Mouse (Mus musculus) liver, embryonic 12.5 days (tissue): ENCODE results near the gene Ogfr. TPM values are rescaled to one million over a fixed set of nuclear protein-coding genes. Genes with fewer than 3 reads are reported as not detected.

Source experiments
- ATAC-seq: fragments of 200-750 bp; cut with Nextera tagmentation; 2 replicates; pipeline ENCODE4 v1.8.0; 2017; ENCODE audit warnings: moderate number of reproducible peaks, mild to moderate bottlenecking, moderate library complexity
- H3K27ac ChIP-seq: fragments of 300-500 bp; sonication (generic); 2 replicates; pipeline ENCODE4 v1.5.1; 2016; ENCODE audit warnings: mild to moderate bottlenecking
- H3K27me3 ChIP-seq: fragments of 300-500 bp; sonication (generic); replicated peaks from 2 replicates; pipeline ENCODE4 v1.6.1; 2016; ENCODE audit warnings: mild to moderate bottlenecking, moderate library complexity
- H3K36me3 ChIP-seq: fragments of 300-500 bp; sonication (generic); 2 replicates; pipeline ENCODE4 v1.6.1; 2016; ENCODE audit warnings: mild to moderate bottlenecking, moderate library complexity
- H3K4me1 ChIP-seq: fragments of 300-500 bp; sonication (generic); 2 replicates; pipeline ENCODE4 v1.6.1; 2016
- H3K4me2 ChIP-seq: fragments of 300-500 bp; sonication (generic); 2 replicates; pipeline ENCODE4 v1.6.1; 2016; ENCODE audit warnings: mild to moderate bottlenecking, moderate library complexity
- H3K4me3 ChIP-seq: fragments of 300-500 bp; sonication (generic); 2 replicates; pipeline ENCODE4 v1.5.1; 2016; ENCODE audit warnings: mild to moderate bottlenecking, moderate library complexity
- H3K9ac ChIP-seq: fragments of 300-500 bp; sonication (generic); 2 replicates; pipeline ENCODE4 v1.6.1; 2016; ENCODE audit warnings: mild to moderate bottlenecking, moderate library complexity
- H3K9me3 ChIP-seq: fragments of 300-500 bp; sonication (generic); replicated peaks from 2 replicates; pipeline ENCODE4 v1.6.1; 2016; ENCODE audit warnings: mild to moderate bottlenecking, moderate library complexity
- WGBS: fragments of 180-500 bp; shearing (Covaris S2); methylation state at CpG from one replicate; pipeline ENCODE4 v1.1.7; 2016; ENCODE audit not compliant: insufficient replicate concordance; 5-methylcytosine and 5-hydroxymethylcytosine counted together
- polyA plus RNA-seq: library from polyadenylated mRNA; unstranded; fragments of >200 nt; fragmentation: Nextera tagmentation; extraction: Ambion mirVana; gene quantifications from 2 replicates; pipeline ENCODE4 v1.2.1, GENCODE M21; 2016

The Ogfr gene
- polyA plus RNA-seq: 31.6 and 32.5 TPM in 2 replicates

DNA sequence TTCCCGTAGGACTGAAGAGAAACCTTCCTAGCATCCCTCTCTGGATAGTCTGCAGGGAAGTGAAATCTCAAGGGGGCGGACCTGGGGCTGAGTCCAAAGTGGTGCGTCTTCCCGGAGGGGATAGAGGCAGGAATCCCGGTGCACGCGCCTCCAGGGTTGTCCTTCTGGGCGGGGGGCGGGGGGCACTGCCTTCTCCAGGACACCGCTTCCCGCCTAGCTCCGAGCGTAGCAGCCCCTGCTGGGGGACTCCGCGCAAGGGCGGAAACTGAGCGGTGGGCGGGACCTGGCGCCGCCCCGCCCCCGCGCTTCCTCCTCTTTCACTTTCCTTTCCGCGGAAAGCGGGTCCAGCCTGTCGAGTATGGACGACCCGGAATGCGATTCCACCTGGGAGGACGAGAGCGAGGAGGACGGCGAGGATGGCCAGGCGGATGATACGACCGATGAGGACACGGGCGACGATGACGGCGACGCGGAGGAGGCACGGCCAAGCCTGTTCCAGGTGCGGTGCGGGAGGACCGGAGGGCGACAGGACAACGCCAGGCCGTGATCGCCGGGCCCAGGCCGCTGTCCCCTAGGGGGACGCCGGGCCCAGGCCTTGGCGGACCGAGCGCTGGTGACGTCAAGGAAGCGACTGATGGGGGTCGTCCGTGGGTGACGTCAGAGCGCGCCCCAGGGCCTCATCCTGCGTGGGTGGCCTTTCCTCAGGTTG, at the start of gene Ogfr:
Gene Ogfr (plus strand): TSS at position 123 of the 709 bp plus-strand sequence.
- peaks cover 20% of the 10 kb centered on the region for H3K4me1 ChIP-seq
- ATAC-seq: peak; percentile 88
- H3K36me3 ChIP-seq: peaks cover 65% of the 10 kb centered on the region
- under 1% methylated on average over 67 of the region's 67 CpGs for WGBS
- H3K9ac ChIP-seq: peak within 1 kb of the TSS; percentile 94
- peak within 1 kb of the TSS; percentile 85 for H3K27ac ChIP-seq
- no peaks in the 10 kb centered on the region for H3K27me3 ChIP-seq
- peak within 1 kb of the TSS; percentile 97 for H3K4me3 ChIP-seq
- peak within 1 kb of the TSS; percentile 89 for H3K4me2 ChIP-seq
- no peaks in the 10 kb centered on the region for H3K9me3 ChIP-seq

DNA sequence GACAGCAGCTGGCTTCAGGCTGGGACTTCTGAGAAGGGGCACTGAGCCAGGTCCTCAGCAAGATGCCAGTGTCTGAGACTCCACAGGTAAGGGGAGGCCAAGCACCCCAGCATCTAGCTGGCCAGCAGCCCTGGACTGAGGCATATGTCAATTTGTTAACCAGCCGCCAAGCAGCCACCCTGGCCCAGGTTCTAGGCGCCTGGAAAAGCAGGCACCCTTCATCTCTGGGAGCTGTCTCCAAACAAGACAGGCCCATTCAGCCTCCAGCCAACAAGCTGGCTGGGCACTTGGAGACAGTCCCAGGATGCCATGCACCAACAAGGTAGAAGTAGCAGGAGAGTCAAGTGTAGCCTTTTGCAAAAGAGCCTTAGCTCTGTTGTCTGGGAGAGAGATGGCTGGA, 45.4 kb upstream of the Ogfr start:
- WGBS: 58% methylated on average over 2 of the region's 2 CpGs
- no peaks in the 10 kb centered on the region for H3K36me3 ChIP-seq
- no peak overlapping the region for H3K4me3 ChIP-seq
- H3K4me2 ChIP-seq: no peak overlapping the region
- no peaks in the 10 kb centered on the region for H3K9me3 ChIP-seq
- no peak overlapping the region for H3K27ac ChIP-seq
- H3K27me3 ChIP-seq: 0 out of 2 replicates have a peak, but pooled peaks cover 3% of the 10 kb centered on the region
- no peaks in the 10 kb centered on the region for H3K4me1 ChIP-seq
- 0 out of 2 replicates have a peak, but pooled peaks have one; percentile 8 for ATAC-seq
- H3K9ac ChIP-seq: no peak overlapping the region

DNA sequence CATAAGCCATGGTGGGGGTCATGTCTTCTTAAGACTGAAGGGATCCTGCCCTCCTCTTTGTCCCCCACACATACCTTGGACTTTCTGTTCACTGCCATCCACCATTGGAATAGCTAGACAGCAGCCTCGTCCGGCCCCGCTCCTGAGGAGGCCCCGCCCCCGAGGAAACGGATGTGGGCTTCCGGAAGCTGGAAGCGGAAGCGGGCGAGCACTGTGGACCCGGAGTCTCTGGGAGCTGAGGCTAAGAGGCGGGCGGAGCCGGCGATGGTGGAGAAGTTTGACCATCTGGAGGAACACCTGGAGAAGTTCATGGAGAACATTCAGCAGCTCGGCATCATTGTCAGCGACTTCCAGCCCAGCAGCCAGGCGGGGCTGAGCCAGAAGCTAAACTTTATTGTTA, 44.0 kb upstream of the Ogfr start:
- Histone ChIP-seq H3K9ac (no peak overlapping the region), H3K4me3 (no peak overlapping the region), H3K36me3 (no peaks in the 10 kb centered on the region), H3K9me3 (no peaks in the 10 kb centered on the region), H3K4me1 (no peaks in the 10 kb centered on the region), H3K27me3 (peaks cover 3% of the 10 kb centered on the region; the same call in 1 of the 2 replicates), H3K27ac (no peak overlapping the region), H3K4me2 (0 out of 2 replicates have a peak overlapping the region, but pooled peaks have one; percentile 24)
- no peak for ATAC-seq
- WGBS: 38% methylated on average over 18 of the region's 18 CpGs

DNA sequence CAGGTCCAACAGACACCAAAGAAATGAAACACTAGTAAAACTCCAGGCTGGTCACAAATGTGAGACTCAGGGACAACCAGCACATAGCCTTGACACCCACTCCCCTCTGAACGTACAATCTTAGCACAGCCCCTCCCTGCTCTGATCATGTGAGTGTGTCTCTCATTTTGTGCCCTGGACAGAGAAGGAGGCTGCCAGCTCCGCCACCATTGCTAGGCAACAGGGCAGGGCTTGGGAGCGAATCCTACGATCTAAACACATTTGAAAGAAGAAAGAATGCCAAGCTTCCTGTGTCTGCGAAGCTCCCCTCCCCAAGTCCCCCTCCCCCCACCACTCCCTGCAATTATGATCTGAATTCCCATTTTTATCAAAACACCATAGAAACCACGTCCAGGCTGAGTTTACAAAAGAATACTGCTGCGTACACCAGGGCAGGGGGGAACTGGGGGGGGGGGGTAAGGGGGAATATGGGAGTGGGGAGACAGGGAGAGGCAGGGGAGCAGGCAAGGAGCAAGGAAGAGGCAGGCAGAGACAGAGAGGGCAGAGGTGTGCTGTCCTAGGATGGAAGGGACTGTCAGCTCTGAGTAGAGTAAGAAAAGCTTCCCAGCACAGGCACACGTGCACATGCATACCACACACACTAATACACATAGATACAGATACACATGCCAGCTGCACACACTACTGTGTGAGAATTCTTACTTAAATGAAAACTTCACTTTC, 41.5 kb upstream of the Ogfr start:
- H3K9me3 ChIP-seq: no peaks in the 10 kb centered on the region
- WGBS: 29% methylated on average over 8 of the region's 8 CpGs
- no peaks in the 10 kb centered on the region for H3K36me3 ChIP-seq
- no peak overlapping the region for H3K4me3 ChIP-seq
- no peak overlapping the region for H3K9ac ChIP-seq
- no peak for ATAC-seq
- no peak overlapping the region for H3K4me2 ChIP-seq
- no peaks in the 10 kb centered on the region for H3K4me1 ChIP-seq
- H3K27me3 ChIP-seq: peaks cover 3% of the 10 kb centered on the region; the same call in 1 of the 2 replicates
- no peak overlapping the region for H3K27ac ChIP-seq

DNA sequence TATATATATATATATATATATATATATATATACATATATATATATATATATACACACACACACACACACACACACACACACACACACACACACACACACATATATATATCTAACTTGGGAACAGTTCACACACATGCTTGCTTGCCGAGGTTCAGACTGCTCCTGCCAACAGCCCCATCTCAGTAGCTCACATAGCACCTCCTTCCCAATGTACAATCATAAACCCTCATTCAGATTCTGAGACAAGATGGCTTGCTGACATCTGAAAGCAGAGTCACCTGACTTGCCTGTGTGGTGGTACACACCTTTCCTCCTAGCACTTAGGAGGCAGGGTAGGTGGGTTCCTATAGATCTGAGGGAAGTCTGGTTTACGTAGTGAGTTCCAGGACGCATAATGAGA, 36.7 kb upstream of the Ogfr start:
- H3K27me3 ChIP-seq: peaks cover 3% of the 10 kb centered on the region; the same call in 1 of the 2 replicates
- H3K4me3 ChIP-seq: no peak overlapping the region
- no peak overlapping the region for H3K4me2 ChIP-seq
- ATAC-seq: no peak
- no peak overlapping the region for H3K9ac ChIP-seq
- 76% methylated on average over 3 of the region's 3 CpGs for WGBS
- H3K4me1 ChIP-seq: no peaks in the 10 kb centered on the region
- no peaks in the 10 kb centered on the region for H3K9me3 ChIP-seq
- H3K36me3 ChIP-seq: no peaks in the 10 kb centered on the region
- H3K27ac ChIP-seq: no peak overlapping the region

DNA sequence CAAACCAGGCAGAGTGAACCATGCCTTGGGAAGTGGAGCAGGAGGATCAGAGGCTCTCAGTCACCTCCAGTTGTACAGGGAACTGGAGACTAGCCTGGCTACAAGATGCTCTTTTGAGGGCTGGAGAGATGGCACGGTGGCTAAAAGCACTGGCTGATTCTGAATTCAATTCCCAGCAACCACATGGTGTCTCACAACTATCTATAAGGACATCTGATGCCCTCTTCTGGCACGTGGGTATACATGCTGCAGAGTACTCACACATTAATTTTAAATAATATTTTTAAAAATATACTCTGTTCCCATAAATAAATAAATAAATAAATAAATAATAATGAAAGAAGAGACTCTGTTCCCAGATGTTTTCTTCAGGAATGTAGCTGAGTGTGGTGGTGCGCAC, 33.8 kb upstream of the Ogfr start:
- no peaks in the 10 kb centered on the region for H3K9me3 ChIP-seq
- no peaks in the 10 kb centered on the region for H3K4me1 ChIP-seq
- H3K27me3 ChIP-seq: no peaks in the 10 kb centered on the region; the same call in 1 of the 2 replicates
- no peak overlapping the region for H3K4me2 ChIP-seq
- H3K36me3 ChIP-seq: no peaks in the 10 kb centered on the region
- ATAC-seq: no peak
- H3K9ac ChIP-seq: no peak overlapping the region
- 50% methylated on average over 3 of the region's 3 CpGs for WGBS
- H3K4me3 ChIP-seq: no peak overlapping the region
- H3K27ac ChIP-seq: no peak overlapping the region

DNA sequence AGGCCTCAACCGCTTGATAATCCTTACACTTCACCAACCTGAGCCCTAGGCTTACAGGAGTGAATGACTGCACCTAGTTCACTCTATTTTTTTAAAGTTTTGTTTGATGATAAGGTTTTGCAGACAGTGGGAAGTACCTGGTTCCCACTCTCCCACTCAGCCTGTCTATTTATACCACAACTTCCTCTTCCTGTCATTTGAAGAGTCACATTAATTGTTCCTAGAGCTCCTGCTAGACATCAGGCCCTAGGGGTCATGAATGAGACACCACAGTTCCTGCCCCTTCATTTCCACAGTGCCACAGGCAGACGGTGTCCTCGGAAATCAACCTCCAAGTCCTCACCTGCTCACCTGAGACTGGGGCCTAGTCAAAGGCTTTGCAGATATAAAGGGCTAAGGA, 32.6 kb upstream of the Ogfr start:
- WGBS: 25% methylated on average over 3 of the region's 3 CpGs
- no peak overlapping the region for H3K4me2 ChIP-seq
- no peak overlapping the region for H3K4me3 ChIP-seq
- no peak for ATAC-seq
- no peaks in the 10 kb centered on the region for H3K9me3 ChIP-seq
- no peaks in the 10 kb centered on the region for H3K36me3 ChIP-seq
- no peak overlapping the region for H3K27ac ChIP-seq
- no peaks in the 10 kb centered on the region for H3K27me3 ChIP-seq
- H3K4me1 ChIP-seq: no peaks in the 10 kb centered on the region
- H3K9ac ChIP-seq: no peak overlapping the region

DNA sequence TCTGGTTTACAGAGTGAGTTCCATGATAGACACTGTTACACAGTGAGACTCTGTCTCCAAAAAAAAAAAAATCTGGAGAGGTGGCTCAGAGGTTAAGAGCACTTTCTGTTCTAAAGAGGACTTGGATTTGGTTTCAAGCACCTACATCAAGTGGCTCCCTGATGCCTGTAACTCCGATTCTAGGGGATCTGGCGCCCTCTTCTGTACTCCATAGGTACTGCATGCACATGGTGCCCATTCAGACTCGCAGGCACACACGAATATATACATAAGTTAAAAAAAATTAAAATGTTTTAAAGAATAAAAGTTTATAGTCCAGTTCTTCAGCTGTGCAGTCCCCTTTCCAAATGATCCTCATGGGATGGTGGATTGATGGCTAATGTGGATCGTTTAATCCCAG, 28.8 kb upstream of the Ogfr start:
- H3K36me3 ChIP-seq: no peaks in the 10 kb centered on the region
- WGBS: 35% methylated on average over 5 of the region's 5 CpGs
- no peak for ATAC-seq
- H3K27me3 ChIP-seq: no peaks in the 10 kb centered on the region
- H3K4me2 ChIP-seq: no peak overlapping the region
- no peak overlapping the region for H3K4me3 ChIP-seq
- no peaks in the 10 kb centered on the region for H3K4me1 ChIP-seq
- no peaks in the 10 kb centered on the region for H3K9me3 ChIP-seq
- no peak overlapping the region for H3K27ac ChIP-seq
- H3K9ac ChIP-seq: no peak overlapping the region

DNA sequence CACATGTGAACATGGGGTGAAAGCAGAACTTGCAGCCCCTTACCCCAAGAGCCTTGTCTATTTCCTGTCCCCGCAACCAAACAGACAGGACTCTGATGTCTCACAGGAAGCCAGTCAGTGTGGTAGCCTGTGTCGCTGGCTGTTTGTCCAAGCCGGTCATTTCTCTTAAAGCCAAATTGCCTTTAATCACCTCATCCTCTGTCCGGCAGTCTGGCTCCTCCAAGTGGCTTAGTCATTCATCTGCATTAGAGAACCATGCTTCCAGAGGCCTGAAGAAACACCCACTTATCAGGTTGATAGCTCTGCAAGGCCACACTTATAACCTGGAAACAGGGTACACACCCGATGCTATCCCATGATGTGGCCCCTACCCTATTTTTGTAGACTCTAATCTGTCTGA, 26.9 kb upstream of the Ogfr start:
- no peaks in the 10 kb centered on the region; the same call in 1 of the 2 replicates for H3K27me3 ChIP-seq
- no peaks in the 10 kb centered on the region for H3K4me1 ChIP-seq
- H3K9me3 ChIP-seq: no peaks in the 10 kb centered on the region
- ATAC-seq: no peak
- no peaks in the 10 kb centered on the region for H3K36me3 ChIP-seq
- WGBS: 35% methylated on average over 5 of the region's 5 CpGs
- H3K9ac ChIP-seq: no peak overlapping the region
- H3K4me3 ChIP-seq: no peak overlapping the region
- no peak overlapping the region for H3K27ac ChIP-seq
- no peak overlapping the region for H3K4me2 ChIP-seq

DNA sequence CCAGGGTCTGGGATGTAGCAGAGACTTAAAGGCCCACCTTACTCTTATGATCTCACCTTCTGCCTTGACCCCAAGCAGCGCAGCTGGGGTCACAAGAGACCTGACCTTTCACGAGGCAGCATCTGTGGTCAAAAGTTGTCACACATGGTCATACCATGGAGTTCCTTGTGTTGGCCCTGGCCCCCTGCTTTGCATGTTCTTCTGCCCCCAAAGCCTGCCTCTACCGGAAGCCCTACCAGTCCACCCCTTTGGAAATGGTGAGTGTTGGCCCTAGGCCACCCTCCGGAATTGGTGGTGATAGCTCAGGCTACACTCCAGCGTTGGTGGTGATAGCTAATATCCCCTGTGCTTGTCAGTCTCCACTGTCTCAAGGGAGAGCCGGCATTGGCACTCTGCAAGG, 25.7 kb upstream of the Ogfr start:
- Histone ChIP-seq H3K9me3 (no peaks in the 10 kb centered on the region), H3K4me3 (no peak overlapping the region), H3K4me2 (no peak overlapping the region), H3K9ac (no peak overlapping the region), H3K36me3 (no peaks in the 10 kb centered on the region), H3K27me3 (no peaks in the 10 kb centered on the region; the same call in 1 of the 2 replicates), H3K27ac (no peak overlapping the region), H3K4me1 (no peaks in the 10 kb centered on the region)
- 44% methylated on average over 6 of the region's 6 CpGs for WGBS
- no peak for ATAC-seq

DNA sequence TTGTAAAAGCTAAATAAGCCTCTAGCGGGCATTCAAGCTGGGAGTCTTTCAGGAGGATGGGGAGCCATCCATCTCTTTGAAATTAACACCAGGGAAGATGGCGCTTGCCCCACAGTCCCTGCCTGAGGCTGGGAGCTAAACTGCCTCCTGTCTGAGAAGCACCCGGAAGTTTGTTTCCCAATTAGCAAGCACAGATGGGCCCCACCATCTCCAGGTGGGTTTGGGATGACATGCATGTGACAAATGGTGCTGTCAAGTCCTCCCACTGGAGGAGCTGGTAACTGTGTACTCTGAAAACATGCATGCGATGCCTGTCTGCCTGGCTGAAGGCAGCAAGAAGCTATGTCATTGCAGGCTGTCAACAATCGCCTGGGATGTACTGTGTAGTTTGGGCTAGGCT, 25.2 kb upstream of the Ogfr start:
- no peaks in the 10 kb centered on the region for H3K36me3 ChIP-seq
- WGBS: 45% methylated on average over 5 of the region's 5 CpGs
- H3K4me2 ChIP-seq: no peak overlapping the region
- H3K9ac ChIP-seq: no peak overlapping the region
- H3K9me3 ChIP-seq: no peaks in the 10 kb centered on the region
- no peaks in the 10 kb centered on the region for H3K4me1 ChIP-seq
- no peak overlapping the region for H3K27ac ChIP-seq
- ATAC-seq: no peak
- H3K4me3 ChIP-seq: no peak overlapping the region
- H3K27me3 ChIP-seq: no peaks in the 10 kb centered on the region; the same call in 1 of the 2 replicates

DNA sequence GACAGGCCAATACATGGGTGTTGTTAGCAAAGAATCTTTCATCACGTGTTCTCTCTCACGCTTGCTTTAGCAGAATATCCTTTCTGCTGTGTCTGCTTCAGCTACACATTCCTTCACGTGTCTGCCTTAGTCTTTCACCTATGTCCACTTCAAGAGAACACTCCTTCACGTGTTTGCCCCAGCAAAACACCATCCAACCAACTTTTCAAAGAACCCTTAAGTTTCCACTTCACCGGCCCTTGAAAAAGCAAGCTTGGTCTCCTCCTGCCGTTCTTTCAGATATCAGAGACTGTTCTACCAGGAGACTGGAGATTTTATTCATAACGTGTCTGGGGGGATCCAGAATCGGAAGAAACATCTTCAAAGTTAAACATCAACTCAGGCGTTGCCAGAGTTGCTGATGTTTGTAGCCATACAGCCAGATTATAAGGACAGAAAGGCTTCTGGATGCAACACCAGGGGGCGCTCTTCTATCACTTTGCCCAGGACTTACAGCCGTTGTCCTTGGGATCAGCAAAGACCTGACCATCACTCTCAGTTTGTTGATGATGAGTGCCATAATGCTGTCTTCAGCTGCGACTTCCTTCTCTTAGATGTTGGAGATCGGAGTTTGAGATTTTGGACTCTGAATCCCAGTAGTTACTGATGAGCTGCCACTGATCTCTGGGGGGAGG, 22.7 kb upstream of the Ogfr start:
- Histone ChIP-seq H3K27me3 (peaks cover 4% of the 10 kb centered on the region; the same call in 1 of the 2 replicates), H3K27ac (no peak overlapping the region)

More for the DNA sequence above, 22.7 kb upstream of the Ogfr start:
- 32% methylated on average over 13 of the region's 13 CpGs for WGBS
- no peaks in the 10 kb centered on the region for H3K4me1 ChIP-seq
- no peak overlapping the region for H3K4me3 ChIP-seq
- H3K9ac ChIP-seq: no peak overlapping the region
- H3K4me2 ChIP-seq: no peak overlapping the region
- H3K9me3 ChIP-seq: no peaks in the 10 kb centered on the region
- H3K36me3 ChIP-seq: no peaks in the 10 kb centered on the region
- ATAC-seq: no peak
